Mouse (Mus musculus) hematopoietic stem cell, adult 5-6 weeks (primary cell): ENCODE results near the gene Car12. TPM values are rescaled to one million over a fixed set of nuclear protein-coding genes. Genes with fewer than 3 reads are reported as not detected.

ENCODE experiments used
- ATAC-seq, 2 experiments: fragments of 125-278 bp in 1 of 2; replicated peaks in 1 of 2; 2 replicates each; pipeline ENCODE4 v1.8.0; 2016 to 2017; ENCODE audit warnings: inconsistent platforms in 2 of 2, mild to moderate bottlenecking in 2 of 2, moderate number of reproducible peaks in 2 of 2, low read depth in 1 of 2, moderate TSS enrichment in 1 of 2; ENCODE audit not compliant: low FRiP score in 2 of 2, poor library complexity in 2 of 2, severe bottlenecking in 2 of 2, insufficient read depth in 1 of 2, low TSS enrichment in 1 of 2
- total RNA-seq: library from RNA; stranded (forward); fragments of 172-1452, 232-1000 nt; gene quantifications from 2 replicates; pipeline ENCODE4 v1.2.3, GENCODE M21; 2017

Car12 gene
- total RNA-seq, 1 experiment from 2014 or later: 2.4 TPM

GRCm38 (mm10) chr9:66705766-66706165 is 7.7 kb upstream of the Car12 start:
- peak; percentile 91 to 92 for ATAC-seq

DNA sequence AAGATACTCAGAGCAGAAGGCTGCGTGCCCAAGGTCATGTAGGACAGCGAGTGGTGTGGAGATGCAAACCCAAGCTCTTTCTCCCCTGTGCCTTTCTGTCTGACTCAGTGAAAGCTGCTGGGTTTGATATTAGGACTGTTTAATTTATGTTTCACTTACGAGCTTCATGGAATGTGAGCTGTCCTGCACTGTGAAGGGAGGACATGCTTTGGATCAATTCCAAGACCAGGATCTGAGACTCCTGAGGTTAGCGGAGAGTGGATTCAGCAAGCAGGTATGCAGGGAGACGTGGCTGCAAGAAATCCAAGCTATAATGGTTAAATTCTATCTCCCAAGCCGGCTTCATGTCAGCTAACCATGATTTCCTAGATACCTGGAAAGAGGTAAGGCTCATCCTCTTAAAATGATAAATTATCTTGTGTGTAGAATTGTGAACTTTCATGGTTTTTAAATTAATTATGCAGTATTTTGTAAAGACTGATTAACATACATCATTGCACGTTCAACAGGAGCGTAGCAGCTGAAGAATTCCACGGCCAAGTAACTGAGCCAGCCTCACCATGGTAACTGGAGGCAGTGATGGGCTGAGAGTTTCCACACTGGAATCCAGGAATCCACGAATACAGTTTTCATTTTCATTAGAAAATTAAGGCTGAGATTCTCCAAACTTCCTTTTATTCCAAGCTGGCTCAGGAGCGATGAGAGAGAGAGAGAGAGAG is 5.3 kb upstream of the Car12 start:
- no peak for ATAC-seq

DNA sequence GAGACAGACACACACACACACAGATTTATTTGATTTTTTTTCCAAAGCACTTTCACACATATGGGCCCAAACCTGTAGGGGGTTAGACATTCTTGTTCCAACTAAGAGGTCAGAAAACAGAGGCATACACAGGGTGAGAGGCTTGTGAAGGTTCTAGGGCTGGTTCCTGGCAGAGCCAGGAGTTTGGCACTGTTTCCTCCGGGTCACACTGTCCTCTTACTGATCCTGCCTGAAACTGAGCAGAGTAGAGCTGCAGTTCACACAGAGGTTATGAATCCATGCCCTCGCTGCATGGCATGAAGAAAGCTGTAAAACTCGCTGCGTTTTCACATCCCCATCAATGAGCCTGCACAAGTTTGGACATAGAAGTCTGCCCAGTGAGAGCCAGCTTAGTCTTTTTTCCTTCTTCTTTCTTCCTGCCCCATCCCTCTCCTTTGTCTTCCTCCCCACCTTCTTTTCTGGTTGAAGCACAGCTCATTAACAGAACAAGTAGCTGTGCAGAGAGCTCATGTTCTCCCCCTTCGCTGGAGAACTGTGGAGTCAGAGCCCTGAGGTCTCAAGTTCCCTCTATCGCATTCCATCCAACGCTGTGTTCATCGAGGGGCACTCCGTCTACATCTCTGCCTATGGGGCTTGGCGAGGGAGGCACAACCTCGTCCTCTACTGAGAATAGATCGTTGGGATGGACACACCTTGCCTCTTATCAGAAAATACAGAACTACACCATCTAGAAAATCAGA is 4.5 kb upstream of the Car12 start:
- no peak for ATAC-seq

- no peak for ATAC-seq
These were observed 2.9 kb upstream of the Car12 start for GRCm38 (mm10) chr9:66710626-66711025.

DNA sequence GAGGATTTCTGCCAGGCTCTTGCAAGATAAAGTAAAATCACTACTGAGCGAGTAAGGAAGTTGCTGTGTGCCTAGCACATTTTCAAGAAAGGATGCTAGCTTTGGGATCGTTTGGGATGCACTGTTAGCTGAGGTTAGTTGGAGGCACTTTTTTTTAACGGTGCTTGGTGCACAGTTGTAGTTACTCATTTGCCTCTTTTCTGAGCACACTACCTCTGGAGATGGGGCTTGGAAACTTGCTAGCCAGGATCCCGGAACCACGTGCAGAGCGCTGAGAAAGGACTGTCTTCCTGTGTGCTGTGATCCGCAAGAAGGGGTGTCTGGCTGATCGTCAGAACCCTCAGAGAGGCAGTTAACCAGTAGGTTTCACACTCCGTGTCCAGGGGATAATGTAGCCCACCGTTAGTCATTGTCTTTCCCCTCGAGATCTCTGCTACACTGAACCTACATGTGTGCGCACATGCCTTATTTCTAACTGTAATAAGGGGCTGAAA is 583 bp downstream of the Car12 start:
- no peak; a peak in 1 of 4 replicates for ATAC-seq

GRCm38 (mm10) chr9:66715361-66715760 is 1.9 kb downstream of the Car12 start:
- ATAC-seq: no peak

DNA sequence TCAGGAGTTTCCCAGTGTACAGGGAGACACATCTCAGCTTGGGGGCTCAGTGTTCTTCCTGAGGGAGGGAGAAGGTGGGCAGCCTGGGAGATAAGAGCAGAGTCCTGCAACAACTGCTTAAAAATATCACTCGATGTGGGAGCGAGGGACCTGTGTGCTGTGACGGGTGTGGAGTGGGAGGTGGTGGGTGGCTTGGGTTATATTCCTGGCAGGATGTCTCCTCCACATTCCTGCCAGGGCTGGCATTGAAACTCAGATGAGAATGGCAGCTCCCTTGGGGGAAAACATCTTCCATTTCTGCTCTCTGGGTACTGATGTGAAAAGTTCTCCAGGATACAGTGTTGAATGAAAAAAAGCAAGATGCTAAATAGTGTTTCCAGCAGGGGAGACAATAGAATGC is 3.0 kb downstream of the Car12 start:
- no peak for ATAC-seq

DNA sequence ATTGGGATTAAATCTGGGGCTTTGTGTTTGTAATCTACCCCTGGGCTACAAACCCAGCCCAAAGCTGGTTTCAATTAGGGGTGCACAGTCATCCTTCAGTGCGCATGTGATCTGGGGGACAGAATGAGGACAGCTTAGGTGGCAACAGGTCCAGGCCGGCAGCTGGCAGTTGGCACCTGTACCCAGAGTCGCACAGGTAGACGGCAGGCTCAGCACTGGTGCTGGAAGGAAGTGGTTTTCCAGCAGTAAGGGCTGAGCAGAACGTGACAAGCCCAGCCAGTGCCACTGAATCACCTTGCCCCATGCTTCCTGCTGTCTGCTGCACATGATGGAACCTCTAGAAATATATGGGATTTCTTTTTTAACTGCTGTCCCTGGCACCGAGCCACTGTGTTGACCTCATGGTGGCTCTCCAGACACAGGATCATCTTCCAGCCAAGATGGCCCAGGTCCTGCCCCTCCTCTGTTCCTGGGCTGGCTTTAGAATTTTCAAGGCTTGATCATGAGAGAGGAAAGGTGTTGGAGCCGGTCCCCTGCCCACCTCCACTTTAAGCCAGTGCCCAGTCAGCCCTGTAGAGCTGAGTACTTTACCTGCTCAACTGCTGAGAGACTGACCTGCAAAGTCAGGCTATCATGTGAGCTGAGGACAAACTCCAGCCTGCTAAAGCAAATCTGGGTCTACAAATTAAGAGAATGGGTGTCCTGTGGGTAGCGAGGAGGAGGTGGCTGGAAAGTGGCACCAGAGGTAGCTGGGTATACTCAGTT is 7.4 kb downstream of the Car12 start:
- no peak for ATAC-seq

- no peak for ATAC-seq
These were observed 8.8 kb downstream of the Car12 start for GRCm38 (mm10) chr9:66722187-66722868.

DNA sequence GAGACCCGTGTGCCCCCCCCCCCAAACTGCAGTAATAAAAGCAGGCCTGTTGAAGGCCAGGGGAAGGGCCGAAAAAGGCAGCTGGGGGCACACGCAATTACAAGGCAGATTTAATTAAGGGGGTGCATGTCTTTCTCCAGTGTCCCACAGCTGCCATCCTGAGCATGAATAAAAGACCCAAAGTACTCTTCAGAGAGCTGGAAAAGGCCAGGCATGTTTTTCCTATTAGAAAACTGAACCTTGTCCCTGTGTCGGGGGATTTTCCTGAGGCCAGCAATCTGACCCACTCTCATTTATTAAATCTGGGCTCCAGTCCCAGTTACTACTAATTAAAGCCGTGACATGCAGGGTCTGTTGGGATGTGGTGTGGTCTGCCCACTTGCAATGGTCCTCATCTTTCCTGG is 9.4 kb downstream of the Car12 start:
- ATAC-seq: no peak

- no peak for ATAC-seq
These were observed 12.1 kb downstream of the Car12 start for GRCm38 (mm10) chr9:66725591-66725990.

- ATAC-seq: no peak
These were observed 13.8 kb downstream of the Car12 start for GRCm38 (mm10) chr9:66727333-66727732.

- no peak for ATAC-seq
These were observed 17.1 kb downstream of the Car12 start for GRCm38 (mm10) chr9:66730556-66730955.

DNA sequence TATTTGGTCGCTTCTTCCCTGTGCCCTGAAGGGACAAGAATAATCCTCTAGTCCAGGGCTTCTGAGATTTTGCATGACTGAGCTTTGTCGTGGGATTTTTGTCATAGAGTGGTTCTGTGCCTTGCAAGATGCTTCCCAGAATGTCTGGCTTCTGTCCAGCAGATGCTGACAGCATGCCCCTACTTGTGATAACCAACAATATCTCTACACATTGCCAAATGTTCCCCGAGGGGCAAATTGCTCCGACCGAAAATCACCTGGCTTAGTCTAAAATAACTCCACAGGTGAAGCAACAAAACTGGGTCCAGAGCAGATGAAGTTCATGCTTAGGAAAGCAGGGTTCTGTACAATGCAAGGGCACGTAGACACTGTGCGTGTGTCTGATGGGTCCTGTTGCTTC is 17.8 kb downstream of the Car12 start:
- ATAC-seq: no peak

GRCm38 (mm10) chr9:66732791-66733691 is 19.6 kb downstream of the Car12 start:
- ATAC-seq: no peak

DNA sequence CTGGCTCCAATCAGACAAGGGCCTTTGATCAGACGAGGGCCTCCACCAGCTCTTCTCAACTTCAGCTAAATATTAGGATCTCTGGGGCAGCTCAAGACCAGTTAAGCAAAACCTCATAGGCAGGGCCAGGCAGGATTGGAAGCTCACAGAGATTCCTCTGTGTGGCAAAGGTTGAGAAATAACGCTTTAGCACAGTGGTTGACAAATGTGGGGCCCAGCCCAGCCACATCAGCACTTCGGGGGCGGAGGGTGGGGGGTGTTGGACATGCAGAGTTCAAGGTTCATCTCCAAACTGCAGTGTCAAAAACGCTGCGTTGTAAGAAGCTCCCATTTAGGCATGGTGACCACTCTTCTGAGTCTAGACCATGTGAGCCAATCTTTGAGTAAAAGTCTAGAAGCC is 21.1 kb downstream of the Car12 start:
- no peak for ATAC-seq

DNA sequence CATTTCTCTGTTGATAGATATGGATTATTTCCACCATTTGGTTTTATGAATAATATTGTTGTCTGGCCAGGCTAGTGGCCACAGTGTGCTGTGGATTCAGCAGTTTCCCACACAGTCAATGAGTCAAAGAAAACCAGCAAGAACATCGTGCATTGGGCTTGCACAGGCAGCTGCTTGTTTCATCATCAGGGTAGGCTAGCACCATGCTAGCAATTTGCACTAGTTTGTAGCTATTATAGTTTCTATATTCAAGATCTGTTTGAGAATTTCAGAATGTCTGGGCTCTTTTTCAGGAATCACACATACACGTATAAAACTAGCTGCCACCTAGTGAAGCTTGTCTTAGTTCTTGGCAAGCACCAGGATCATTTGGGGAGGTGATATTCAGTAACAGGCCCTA is 21.6 kb downstream of the Car12 start:
- no peak for ATAC-seq
